Mouse (Mus musculus): Measurements from ENCODE around the gene Eapp.
"Not testable (repeated sequence)": the region's sequence is repeated elsewhere in the genome, so short reads cannot be mapped to it uniquely, and the experiment has no call there.

Gene Eapp

DNA sequence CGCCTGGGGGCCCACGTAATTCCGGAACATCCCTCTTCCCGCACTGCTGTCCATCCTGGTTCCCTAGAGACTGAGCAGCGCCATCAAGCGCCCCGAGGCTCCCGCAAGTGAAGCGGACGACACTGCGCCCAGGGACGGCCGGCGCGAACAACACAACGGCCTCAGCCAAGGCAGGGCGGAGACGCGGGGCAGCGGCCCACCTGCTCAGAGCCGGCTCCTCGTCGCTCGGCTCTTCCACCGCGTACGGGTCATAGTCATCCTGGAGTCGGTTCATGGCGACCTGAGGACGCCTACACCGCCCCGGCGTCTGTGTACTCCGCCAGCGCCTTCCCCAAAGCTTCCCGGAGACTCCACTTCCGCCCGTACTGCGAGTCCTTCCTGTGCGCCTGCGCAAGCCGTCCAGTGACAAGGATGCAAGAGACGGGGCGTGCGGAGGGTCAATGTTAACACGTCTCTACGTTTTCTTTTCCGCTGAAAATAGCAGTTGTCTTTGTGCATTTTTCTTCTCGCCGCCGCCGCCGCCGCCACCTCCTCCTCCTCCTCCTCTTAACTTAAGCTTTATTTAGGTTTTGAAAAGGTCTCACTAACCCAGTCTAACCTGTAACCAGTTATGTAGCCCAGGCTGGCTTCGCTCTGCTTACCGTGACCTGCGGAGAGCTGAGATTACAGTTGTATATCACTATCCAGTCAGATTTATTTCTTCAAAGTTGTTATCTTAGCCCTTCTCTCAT, at the start of gene Eapp:
Eapp (minus strand) TSS at position 387 of the 731 bp plus-strand sequence.
- in situ Hi-C loops (cut with MboI; ENCODE audit: low pct_unique_long_range_greater_than_20kb in 1 of 2, low sequenced_read_pairs in 2 of 2, unreplicated experiment in 1 of 2): no loop called here

DNA sequence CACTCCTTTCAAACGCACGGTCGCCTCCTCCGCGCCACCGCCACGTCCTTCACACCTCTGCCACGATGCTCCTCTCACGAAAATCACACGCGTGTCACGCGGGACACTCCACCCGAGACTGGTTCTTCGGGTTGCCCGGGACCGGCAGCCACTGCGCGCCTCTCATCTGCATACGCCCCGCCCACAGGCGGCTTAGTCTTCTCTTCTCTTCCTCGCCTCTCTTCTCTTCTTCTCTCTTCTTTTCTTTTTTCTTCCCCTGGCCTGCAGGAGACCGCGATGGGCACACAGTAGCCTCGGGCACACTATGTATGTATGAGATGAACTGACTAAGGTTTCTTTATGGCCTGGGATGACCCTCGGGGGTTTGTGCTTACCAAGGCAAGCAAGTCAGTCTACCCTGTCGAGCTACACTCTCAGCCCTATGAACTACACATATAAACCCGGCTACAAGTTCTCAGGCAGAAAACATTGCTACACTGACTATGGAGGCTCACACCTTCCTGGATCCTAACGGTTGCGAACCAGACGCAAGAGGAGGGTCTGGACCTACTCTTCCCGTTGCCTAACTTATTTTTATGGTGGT, 43.1 kb upstream of the Eapp start:
- in situ Hi-C loops (cut with MboI; ENCODE audit: low pct_unique_long_range_greater_than_20kb in 1 of 2, low sequenced_read_pairs in 2 of 2, unreplicated experiment in 1 of 2): not testable (repeated sequence)

DNA sequence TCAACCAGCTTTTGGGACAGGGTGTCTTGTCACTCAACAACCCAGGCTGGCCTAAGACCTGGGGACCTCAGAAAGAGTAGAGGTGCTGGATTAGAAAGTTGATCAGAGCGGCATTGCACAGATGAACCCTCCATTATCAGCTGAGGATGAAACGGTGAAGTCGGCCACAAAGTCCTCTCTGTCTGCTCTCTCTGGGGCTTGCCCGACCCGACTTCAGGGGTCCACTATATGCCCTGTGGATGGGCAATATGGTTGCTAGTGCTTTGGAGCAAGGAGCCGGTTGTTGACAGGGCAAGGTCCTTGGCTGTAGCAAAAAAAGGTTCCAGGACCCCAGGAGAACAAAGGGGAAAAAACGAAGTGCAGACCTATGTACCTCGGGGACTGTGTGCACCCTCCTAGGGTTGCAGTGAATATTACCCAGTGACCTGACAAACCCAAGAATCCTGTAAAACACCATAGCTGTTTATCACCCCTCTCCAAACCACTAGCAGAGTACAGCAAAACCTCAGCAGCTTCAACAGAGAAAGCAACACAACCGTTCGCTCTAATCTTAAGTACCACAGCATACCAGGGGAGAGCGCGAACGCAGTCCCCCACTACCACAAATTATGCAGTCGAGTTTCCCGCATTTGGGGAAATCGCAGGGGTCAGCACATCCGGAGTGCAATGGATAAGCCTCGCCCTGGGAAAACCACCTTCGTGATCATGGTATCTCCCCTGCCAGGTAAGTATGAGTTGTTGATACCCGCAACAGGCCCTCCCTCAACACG, 42.4 kb upstream of the Eapp start:
- in situ Hi-C loops (cut with MboI; ENCODE audit: low pct_unique_long_range_greater_than_20kb in 1 of 2, low sequenced_read_pairs in 2 of 2, unreplicated experiment in 1 of 2): not testable (repeated sequence)

DNA sequence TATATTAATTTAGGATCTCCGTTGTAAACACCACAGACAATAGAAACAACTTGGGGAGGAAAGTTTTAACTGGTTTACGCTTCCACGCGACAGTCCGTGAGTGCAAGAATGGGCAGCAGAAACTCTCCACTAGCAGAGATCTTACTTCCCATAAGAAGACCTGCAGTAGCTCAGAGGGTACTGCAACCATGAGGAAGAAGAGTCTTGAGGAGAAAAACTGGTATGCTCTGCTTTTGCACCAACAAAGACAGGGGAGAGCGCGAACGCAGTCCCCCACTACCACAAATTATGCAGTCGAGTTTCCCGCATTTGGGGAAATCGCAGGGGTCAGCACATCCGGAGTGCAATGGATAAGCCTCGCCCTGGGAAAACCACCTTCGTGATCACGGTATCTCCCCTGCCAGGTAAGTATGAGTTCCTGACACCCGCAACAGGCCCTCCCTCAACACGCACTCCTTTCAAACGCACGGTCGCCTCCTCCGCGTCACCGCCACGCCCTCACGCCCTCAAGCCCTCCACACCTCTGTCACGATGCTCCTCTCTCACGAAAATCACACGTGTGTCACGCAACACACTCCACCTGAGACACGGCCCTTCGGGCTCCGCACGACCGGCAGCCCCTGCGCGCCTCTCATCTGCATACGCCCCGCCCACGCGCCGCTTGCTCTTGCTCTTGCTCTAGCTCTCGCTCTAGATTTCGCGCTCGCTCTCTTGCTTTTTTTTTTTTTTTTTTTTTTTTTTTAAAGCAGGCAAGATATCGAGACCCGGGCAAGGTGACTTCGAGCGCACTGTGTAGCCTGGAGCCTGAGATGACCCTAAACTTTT, 38.8 kb upstream of the Eapp start:
- in situ Hi-C loops (cut with MboI; ENCODE audit: low pct_unique_long_range_greater_than_20kb in 1 of 2, low sequenced_read_pairs in 2 of 2, unreplicated experiment in 1 of 2): not testable (repeated sequence)

DNA sequence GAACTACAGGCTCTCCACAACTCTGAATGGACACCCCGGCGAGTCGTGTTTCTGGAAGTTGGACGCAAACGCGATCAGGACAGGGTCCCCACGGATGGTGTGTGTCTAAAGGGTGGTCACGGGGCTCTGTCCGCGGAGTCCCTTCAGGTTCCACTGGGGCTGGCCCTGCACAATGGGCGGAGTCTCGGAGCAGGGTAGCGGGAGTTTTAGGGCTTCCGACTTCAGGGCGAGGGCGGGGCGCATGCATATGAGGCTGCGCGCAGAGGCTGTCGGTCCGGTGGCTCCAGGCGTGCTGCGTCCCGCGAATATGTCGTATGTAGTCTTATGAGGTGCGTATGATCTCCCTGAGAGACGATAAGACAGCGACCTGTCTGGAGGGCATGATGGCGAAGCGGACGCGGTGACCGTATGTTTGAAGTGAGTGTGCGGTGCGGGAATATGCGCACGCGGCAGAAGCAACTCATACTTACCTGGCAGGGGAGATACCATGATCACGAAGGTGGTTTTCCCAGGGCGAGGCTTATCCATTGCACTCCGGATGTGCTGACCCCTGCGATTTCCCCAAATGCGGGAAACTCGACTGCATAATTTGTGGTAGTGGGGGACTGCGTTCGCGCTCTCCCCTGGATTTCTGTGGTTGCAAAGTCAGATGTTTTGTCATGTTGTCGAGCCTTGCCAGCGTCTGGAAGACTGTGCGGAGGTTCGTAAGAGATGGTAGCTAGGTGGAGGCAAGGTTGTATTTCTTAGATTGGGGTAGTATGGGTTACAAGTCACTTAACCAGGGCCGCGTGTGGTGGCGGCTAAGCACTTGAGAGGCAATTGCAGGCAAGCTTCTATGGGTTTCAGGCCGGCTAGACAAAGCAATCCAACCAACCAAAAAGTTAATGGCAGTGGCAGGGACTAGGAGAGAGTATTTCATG, 33.7 kb upstream of the Eapp start:
- in situ Hi-C loops (cut with MboI; ENCODE audit: low pct_unique_long_range_greater_than_20kb in 1 of 2, low sequenced_read_pairs in 2 of 2, unreplicated experiment in 1 of 2): not testable (repeated sequence)

DNA sequence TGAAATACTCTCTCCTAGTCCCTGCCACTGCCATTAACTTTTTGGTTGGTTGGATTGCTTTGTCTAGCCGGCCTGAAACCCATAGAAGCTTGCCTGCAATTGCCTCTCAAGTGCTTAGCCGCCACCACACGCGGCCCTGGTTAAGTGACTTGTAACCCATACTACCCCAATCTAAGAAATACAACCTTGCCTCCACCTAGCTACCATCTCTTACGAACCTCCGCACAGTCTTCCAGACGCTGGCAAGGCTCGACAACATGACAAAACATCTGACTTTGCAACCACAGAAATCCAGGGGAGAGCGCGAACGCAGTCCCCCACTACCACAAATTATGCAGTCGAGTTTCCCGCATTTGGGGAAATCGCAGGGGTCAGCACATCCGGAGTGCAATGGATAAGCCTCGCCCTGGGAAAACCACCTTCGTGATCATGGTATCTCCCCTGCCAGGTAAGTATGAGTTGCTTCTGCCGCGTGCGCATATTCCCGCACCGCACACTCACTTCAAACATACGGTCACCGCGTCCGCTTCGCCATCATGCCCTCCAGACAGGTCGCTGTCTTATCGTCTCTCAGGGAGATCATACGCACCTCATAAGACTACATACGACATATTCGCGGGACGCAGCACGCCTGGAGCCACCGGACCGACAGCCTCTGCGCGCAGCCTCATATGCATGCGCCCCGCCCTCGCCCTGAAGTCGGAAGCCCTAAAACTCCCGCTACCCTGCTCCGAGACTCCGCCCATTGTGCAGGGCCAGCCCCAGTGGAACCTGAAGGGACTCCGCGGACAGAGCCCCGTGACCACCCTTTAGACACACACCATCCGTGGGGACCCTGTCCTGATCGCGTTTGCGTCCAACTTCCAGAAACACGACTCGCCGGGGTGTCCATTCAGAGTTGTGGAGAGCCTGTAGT, 23.4 kb upstream of the Eapp start:
- in situ Hi-C loops (cut with MboI; ENCODE audit: low pct_unique_long_range_greater_than_20kb in 1 of 2, low sequenced_read_pairs in 2 of 2, unreplicated experiment in 1 of 2): not testable (repeated sequence)

DNA sequence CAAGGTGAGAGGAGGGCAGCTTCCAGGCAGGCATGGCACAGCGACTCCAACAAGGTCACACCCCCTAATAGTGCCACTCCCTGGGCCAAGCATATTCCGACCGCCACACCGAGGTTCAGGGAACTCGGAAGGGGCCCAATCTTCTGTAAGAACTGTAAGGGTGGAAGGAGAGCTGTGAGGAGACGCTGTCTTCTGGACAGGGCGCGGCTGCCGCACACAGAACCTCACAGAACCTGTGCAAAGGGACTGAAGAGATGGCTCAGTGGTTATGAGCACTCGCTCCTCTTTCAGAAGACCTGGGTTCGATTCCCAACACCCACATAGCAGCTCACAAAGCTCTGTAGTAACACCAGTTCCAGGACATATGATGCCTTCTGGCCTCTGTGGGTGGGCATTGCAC, 21.8 kb upstream of the Eapp start:
- in situ Hi-C loops (cut with MboI; ENCODE audit: low pct_unique_long_range_greater_than_20kb in 1 of 2, low sequenced_read_pairs in 2 of 2, unreplicated experiment in 1 of 2): not testable (repeated sequence)

DNA sequence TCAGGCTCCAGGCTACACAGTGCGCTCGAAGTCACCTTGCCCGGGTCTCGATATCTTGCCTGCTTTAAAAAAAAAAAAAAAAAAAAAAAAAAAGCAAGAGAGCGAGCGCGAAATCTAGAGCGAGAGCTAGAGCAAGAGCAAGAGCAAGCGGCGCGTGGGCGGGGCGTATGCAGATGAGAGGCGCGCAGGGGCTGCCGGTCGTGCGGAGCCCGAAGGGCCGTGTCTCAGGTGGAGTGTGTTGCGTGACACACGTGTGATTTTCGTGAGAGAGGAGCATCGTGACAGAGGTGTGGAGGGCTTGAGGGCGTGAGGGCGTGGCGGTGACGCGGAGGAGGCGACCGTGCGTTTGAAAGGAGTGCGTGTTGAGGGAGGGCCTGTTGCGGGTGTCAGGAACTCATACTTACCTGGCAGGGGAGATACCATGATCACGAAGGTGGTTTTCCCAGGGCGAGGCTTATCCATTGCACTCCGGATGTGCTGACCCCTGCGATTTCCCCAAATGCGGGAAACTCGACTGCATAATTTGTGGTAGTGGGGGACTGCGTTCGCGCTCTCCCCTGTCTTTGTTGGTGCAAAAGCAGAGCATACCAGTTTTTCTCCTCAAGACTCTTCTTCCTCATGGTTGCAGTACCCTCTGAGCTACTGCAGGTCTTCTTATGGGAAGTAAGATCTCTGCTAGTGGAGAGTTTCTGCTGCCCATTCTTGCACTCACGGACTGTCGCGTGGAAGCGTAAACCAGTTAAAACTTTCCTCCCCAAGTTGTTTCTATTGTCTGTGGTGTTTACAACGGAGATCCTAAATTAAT, 18.3 kb upstream of the Eapp start:
- in situ Hi-C loops (cut with MboI; ENCODE audit: low pct_unique_long_range_greater_than_20kb in 1 of 2, low sequenced_read_pairs in 2 of 2, unreplicated experiment in 1 of 2): not testable (repeated sequence)

DNA sequence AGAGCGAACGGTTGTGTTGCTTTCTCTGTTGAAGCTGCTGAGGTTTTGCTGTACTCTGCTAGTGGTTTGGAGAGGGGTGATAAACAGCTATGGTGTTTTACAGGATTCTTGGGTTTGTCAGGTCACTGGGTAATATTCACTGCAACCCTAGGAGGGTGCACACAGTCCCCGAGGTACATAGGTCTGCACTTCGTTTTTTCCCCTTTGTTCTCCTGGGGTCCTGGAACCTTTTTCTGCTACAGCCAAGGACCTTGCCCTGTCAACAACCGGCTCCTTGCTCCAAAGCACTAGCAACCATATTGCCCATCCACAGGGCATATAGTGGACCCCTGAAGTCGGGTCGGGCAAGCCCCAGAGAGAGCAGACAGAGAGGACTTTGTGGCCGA, 14.8 kb upstream of the Eapp start:
- in situ Hi-C loops (cut with MboI; ENCODE audit: low pct_unique_long_range_greater_than_20kb in 1 of 2, low sequenced_read_pairs in 2 of 2, unreplicated experiment in 1 of 2): not testable (repeated sequence)

DNA sequence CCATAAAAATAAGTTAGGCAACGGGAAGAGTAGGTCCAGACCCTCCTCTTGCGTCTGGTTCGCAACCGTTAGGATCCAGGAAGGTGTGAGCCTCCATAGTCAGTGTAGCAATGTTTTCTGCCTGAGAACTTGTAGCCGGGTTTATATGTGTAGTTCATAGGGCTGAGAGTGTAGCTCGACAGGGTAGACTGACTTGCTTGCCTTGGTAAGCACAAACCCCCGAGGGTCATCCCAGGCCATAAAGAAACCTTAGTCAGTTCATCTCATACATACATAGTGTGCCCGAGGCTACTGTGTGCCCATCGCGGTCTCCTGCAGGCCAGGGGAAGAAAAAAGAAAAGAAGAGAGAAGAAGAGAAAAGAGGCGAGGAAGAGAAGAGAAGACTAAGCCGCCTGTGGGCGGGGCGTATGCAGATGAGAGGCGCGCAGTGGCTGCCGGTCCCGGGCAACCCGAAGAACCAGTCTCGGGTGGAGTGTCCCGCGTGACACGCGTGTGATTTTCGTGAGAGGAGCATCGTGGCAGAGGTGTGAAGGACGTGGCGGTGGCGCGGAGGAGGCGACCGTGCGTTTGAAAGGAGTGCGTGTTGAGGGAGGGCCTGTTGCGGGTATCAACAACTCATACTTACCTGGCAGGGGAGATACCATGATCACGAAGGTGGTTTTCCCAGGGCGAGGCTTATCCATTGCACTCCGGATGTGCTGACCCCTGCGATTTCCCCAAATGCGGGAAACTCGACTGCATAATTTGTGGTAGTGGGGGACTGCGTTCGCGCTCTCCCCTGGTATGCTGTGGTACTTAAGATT, 14.2 kb upstream of the Eapp start:
- in situ Hi-C loops (cut with MboI; ENCODE audit: low pct_unique_long_range_greater_than_20kb in 1 of 2, low sequenced_read_pairs in 2 of 2, unreplicated experiment in 1 of 2): not testable (repeated sequence)

DNA sequence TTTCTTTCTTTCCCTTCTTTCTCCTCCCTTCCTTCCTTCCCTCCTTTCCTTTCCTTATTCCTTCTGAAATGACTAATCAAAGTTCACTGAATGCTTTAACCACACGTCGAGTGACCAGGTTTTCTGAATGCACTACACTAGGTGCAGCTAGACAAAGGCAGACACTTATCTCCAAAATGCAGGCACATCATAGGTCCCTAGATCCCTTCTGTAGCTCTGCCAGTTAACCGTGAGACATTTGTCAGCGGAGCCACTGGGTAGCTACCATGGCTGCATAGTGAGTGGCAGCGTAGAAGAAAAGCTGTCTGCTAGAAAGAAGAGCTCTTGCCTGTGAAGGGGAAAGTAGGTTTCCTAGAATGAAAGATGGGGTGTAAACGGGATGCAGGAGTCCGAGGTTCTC, 3.7 kb upstream of the Eapp start:
- in situ Hi-C loops (cut with MboI; ENCODE audit: low pct_unique_long_range_greater_than_20kb in 1 of 2, low sequenced_read_pairs in 2 of 2, unreplicated experiment in 1 of 2): no loop called here

DNA sequence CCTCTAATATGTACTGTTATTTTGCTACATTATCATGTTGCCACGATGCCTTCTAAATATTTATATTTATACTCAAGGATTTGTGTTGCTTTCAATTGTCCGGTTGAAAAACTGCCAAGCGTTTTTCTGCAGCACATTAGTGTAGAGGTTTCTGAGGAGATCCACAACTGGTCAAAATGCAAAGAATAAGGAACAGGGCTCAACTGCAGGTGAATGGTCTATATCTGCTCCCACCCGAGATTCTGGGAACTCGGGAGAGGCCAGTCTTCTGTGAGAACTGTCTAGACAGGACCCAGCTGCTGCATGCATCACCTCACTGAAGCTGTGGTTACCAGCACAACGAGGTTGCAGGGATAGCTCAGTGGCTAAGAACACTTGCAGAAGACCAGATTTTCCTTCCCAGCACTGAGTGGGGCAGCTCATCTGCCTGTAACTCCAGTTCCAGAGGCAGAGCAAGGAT, 2.1 kb upstream of the Eapp start:
- in situ Hi-C loops (cut with MboI; ENCODE audit: low pct_unique_long_range_greater_than_20kb in 1 of 2, low sequenced_read_pairs in 2 of 2, unreplicated experiment in 1 of 2): no loop called here

DNA sequence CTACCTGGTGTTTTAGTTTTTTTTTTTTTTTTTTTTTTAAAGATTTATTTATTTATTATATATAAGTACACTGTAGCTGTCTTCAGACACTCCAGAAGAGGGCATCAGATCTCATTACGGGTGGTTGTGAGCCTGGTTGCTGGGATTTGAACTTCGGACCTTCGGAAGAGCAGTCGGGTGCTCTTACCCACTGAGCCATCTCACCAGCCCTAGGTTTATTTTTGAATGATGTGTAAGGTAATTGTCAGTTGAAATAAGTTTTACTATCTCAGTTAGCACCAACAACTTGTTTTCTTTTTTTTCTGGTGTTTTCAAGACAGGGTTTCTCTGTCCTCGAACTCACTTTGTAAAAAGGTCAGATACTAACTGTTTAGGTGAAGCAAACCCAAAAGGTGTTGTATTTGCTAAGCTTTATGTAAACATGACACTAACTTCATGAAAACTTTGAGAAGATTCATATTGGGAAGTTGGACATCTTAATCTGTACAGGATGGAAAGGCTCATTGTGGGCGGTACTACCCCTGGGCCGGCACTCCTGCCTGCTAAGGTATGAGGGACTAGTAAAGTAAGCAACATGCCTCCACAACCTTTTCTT, 1.4 kb upstream of the Eapp start:
- in situ Hi-C loops (cut with MboI; ENCODE audit: low pct_unique_long_range_greater_than_20kb in 1 of 2, low sequenced_read_pairs in 2 of 2, unreplicated experiment in 1 of 2): no loop called here

DNA sequence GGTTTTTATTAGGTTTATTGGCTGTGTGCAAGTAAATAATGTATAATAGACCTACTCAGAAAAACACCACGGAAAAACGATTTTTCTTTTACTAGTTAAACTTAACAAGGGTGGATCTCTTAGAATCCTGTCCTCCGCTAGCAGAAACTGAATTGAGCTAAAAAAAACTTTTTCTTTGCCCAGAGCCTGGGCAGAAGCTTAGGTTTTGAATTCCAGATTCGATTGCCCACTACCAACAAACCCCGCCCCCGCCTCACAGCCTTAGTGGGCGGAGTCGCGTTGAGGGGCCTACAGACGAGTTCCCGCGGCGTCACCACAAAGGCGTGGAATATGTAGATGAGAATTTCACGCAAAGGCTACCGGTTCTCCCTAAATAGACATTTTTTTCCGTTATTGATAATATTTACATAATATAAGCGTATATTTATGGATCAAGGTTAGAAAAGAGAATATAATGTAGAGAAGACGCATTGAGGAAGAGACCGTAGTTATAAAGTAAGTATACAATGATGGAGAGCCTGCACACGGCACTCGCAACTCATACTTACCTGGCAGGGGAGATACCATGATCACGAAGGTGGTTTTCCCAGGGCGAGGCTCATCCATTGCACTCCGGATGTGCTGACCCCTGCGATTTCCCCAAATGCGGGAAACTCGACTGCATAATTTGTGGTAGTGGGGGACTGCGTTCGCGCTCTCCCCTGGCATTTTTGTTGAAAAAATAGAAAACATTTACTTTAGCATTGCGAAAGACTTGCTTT, 725 bp upstream of the Eapp start:
- in situ Hi-C loops (cut with MboI; ENCODE audit: low pct_unique_long_range_greater_than_20kb in 1 of 2, low sequenced_read_pairs in 2 of 2, unreplicated experiment in 1 of 2): no loop called here
